ENCODE assay signal across 20 mouse cellular contexts in genomic region chr19:46313116-46313515, GRCm38 (mm10). TPM values are rescaled to one million over a fixed set of nuclear protein-coding genes. Genes with fewer than 3 reads are reported as not detected.
DNase-seq lines count a peak whose midpoint lies in the region; ATAC-seq and TF ChIP-seq lines count a peak whose summit lies in the region.
"Had no signal": no experiment of that assay in that cellular context is flagged by ENCODE, and none has a peak within 500 bp of the region (broad histone marks: within the 10 kb centered on the region; RNA-seq: fewer than 3 reads in every experiment).

No protein-coding gene starts in this region.

- H3K4me2 ChIP-seq in embryonic facial prominence, embryonic 13.5 days = no peak overlapping the region
- no peak overlapping the region for H3K4me2 ChIP-seq in stomach, postnatal 0 days (replicated peaks; ENCODE audit: low read depth)
- H3K4me2 ChIP-seq: limb, embryonic 15.5 days; neural tube, embryonic 13.5 days; stomach, embryonic 15.5 days had no signal

- peaks cover 41% of the 10 kb centered on the region for H3K36me3 ChIP-seq in embryonic facial prominence, embryonic 13.5 days
- H3K36me3 ChIP-seq in embryonic facial prominence, embryonic 10.5 days (replicated peaks) = peaks cover 27% of the 10 kb centered on the region
- H3K36me3 ChIP-seq in thymus, adult 2 months (ENCODE audit: control insufficient read depth, insufficient read depth, low read length) = peaks cover 17% of the 10 kb centered on the region; the same call in 1 of the 2 replicates
- peaks cover 27% of the 10 kb centered on the region for H3K36me3 ChIP-seq in stomach, postnatal 0 days (ENCODE audit: control insufficient read depth, insufficient read depth, low read length)

- no peak for TF ChIP-seq POLR2A in thymus, adult 2 months (IDR thresholded peaks at IDR 0.05; ENCODE audit: control insufficient read depth, extremely low read depth, insufficient read depth, low read length, poor library complexity)

- H3K4me3 ChIP-seq in embryonic facial prominence, embryonic 13.5 days = no peak overlapping the region
- H3K4me3 ChIP-seq in embryonic facial prominence, embryonic 10.5 days = no peak overlapping the region
- H3K4me3 ChIP-seq in thymus, adult 2 months (ENCODE audit: control insufficient read depth, insufficient read depth, low read length) = no peak overlapping the region
- no peak overlapping the region for H3K4me3 ChIP-seq in stomach, postnatal 0 days (ENCODE audit: low read depth, low read length)
- H3K4me3 ChIP-seq: forebrain, embryonic 10.5 days; heart, adult 2 months; layer of hippocampus, adult 2 months; limb, embryonic 15.5 days; neural tube, embryonic 13.5 days; stomach, embryonic 15.5 days had no signal

- H3K27me3 ChIP-seq in embryonic facial prominence, embryonic 13.5 days = peaks cover 77% of the 10 kb centered on the region
- H3K27me3 ChIP-seq in embryonic facial prominence, embryonic 10.5 days (replicated peaks; ENCODE audit: low read depth, poor library complexity, severe bottlenecking) = peaks cover 98% of the 10 kb centered on the region
- peaks cover 14% of the 10 kb centered on the region for H3K27me3 ChIP-seq in thymus, adult 2 months (ENCODE audit: control insufficient read depth, insufficient read depth, low read length)
- H3K27me3 ChIP-seq in stomach, postnatal 0 days (ENCODE audit: control insufficient read depth, insufficient read depth, low read length) = 0 out of 2 replicates have a peak, but pooled peaks cover 2% of the 10 kb centered on the region

- H3K27ac ChIP-seq in embryonic facial prominence, embryonic 13.5 days = no peak overlapping the region
- no peak overlapping the region for H3K27ac ChIP-seq in embryonic facial prominence, embryonic 10.5 days (replicated peaks)
- H3K27ac ChIP-seq in thymus, adult 2 months (ENCODE audit: control insufficient read depth, insufficient read depth, low read length) = no peak overlapping the region
- H3K27ac ChIP-seq in stomach, postnatal 0 days (replicated peaks) = no peak overlapping the region
- H3K27ac ChIP-seq: forebrain, embryonic 10.5 days; heart, adult 2 months; kidney, postnatal 0 days; layer of hippocampus, adult 2 months; limb, embryonic 15.5 days; neural tube, embryonic 13.5 days; stomach, embryonic 15.5 days had no signal

- peaks cover 32% of the 10 kb centered on the region for H3K4me1 ChIP-seq in embryonic facial prominence, embryonic 13.5 days
- peaks cover 39% of the 10 kb centered on the region for H3K4me1 ChIP-seq in embryonic facial prominence, embryonic 10.5 days
- H3K4me1 ChIP-seq in thymus, adult 2 months (replicated peaks; ENCODE audit: control insufficient read depth, insufficient read depth, low read length) = peaks cover 13% of the 10 kb centered on the region
- peaks cover 6% of the 10 kb centered on the region; the same call in 1 of the 2 replicates for H3K4me1 ChIP-seq in stomach, postnatal 0 days (replicated peaks; ENCODE audit: control insufficient read depth, insufficient read depth)

- DNase-seq in embryonic facial prominence, embryonic 10.5 days (ENCODE audit: low spot score) = no peak
- peak; percentile 5 for DNase-seq in layer of hippocampus, adult 11-12 months (ENCODE audit: low spot score)
- no peak for DNase-seq in layer of hippocampus, adult 8-10 months (ENCODE audit: low spot score in 2 of 2)
- DNase-seq in thymus, adult 2 months = peak; percentile 0
- DNase-seq in thymus, postnatal 0 days (ENCODE audit: low spot score) = no peak
- peak; percentile 12 for DNase-seq in stomach, postnatal 0 days (ENCODE audit: low spot score)
- DNase-seq: cerebellum, adult 2 months; gastrocnemius, postnatal 10 days; kidney, adult 11 months; midbrain, embryonic 14.5 days had no signal

- TF ChIP-seq CTCF in thymus, adult 2 months (IDR thresholded peaks at IDR 0.05; ENCODE audit: borderline replicate concordance, control insufficient read depth, extremely low read depth, insufficient read depth, low read length, poor library complexity) = no peak
- TF ChIP-seq CTCF in stomach, postnatal 0 days (IDR thresholded peaks at IDR 0.05; ENCODE audit: low read depth) = no peak

- no peaks in the 10 kb centered on the region for H3K9me3 ChIP-seq in embryonic facial prominence, embryonic 13.5 days
- H3K9me3 ChIP-seq in embryonic facial prominence, embryonic 10.5 days = no peaks in the 10 kb centered on the region
- H3K9me3 ChIP-seq in stomach, postnatal 0 days (ENCODE audit: control insufficient read depth, low read length) = no peaks in the 10 kb centered on the region
- H3K9me3 ChIP-seq: forebrain, embryonic 10.5 days; limb, embryonic 15.5 days; neural tube, embryonic 13.5 days; stomach, embryonic 15.5 days had no signal

- TF ChIP-seq EP300 in stomach, postnatal 0 days (optimal IDR thresholded peaks at IDR 0.05) = no peak

- WGBS in embryonic facial prominence, embryonic 13.5 days = 80% methylated on average over 9 of the region's 9 CpGs
- WGBS in embryonic facial prominence, embryonic 10.5 days = 88% methylated on average over 9 of the region's 9 CpGs
- 96% methylated on average over 9 of the region's 9 CpGs for WGBS in thymus, adult 2 months
- WGBS in stomach, postnatal 0 days = 86% methylated on average over 9 of the region's 9 CpGs

- no peak for ATAC-seq in embryonic facial prominence, embryonic 13.5 days (ENCODE audit: insufficient number of reproducible peaks, insufficient read depth, low FRiP score, low TSS enrichment, low read depth)
- no peak for ATAC-seq in stomach, postnatal 0 days (ENCODE audit: low FRiP score, low TSS enrichment)
- ATAC-seq: hindbrain, embryonic 16.5 days; lung, postnatal 0 days had no signal

- H3K9ac ChIP-seq in embryonic facial prominence, embryonic 13.5 days = 0 out of 2 replicates have a peak overlapping the region, but pooled peaks have one; percentile 21
- no peak overlapping the region for H3K9ac ChIP-seq in stomach, postnatal 0 days (ENCODE audit: low read length)
- H3K9ac ChIP-seq: limb, embryonic 15.5 days; neural tube, embryonic 13.5 days; stomach, embryonic 15.5 days had no signal

RNA-seq across cellular contexts. Expression of gene Nfkb2, which starts 9.0 kb away (rescaled TPM):
- 9.0 and 9.5 TPM in 2 replicates for polyA plus RNA-seq in embryonic facial prominence, embryonic 13.5 days (2015; fragmentation: Nextera tagmentation; extraction: Ambion mirVana)
- polyA plus RNA-seq in embryonic facial prominence, embryonic 10.5 days (2016; fragmentation: Nextera tagmentation; extraction: Ambion mirVana) = 5.6 and 5.7 TPM in 2 replicates
- total RNA-seq in layer of hippocampus, adult 8-10 months (2022) = 1 to 10 TPM; 2.6 to 4.2 (median 3.3) TPM
- polyA plus RNA-seq in thymus, adult 2 months (2012; rRNA removed) = 107 and 122 TPM in 2 replicates
- 29.1 and 31.3 TPM in 2 replicates for polyA plus RNA-seq in thymus, postnatal 0 days (2015; fragmentation: Nextera tagmentation; extraction: Ambion mirVana)
- polyA plus RNA-seq in stomach, postnatal 0 days (2015; fragmentation: Nextera tagmentation; extraction: Ambion mirVana) = 11.4 and 11.6 TPM in 2 replicates

RNA-seq across cellular contexts. Expression of gene Psd, which starts 13.8 kb away (rescaled TPM):
- polyA plus RNA-seq in embryonic facial prominence, embryonic 13.5 days (2015; fragmentation: Nextera tagmentation; extraction: Ambion mirVana) = 5.0 and 6.0 TPM in 2 replicates
- polyA plus RNA-seq in embryonic facial prominence, embryonic 10.5 days (2016; fragmentation: Nextera tagmentation; extraction: Ambion mirVana) = 2.5 and 3.5 TPM in 2 replicates
- 100 to 1,000 TPM; 602 to 631 (median 613) TPM for total RNA-seq in layer of hippocampus, adult 8-10 months (2022)
- polyA plus RNA-seq in thymus, adult 2 months (2012; rRNA removed) = 1.5 and 1.6 TPM in 2 replicates
- 4.6 and 5.3 TPM in 2 replicates for polyA plus RNA-seq in thymus, postnatal 0 days (2015; fragmentation: Nextera tagmentation; extraction: Ambion mirVana)
- polyA plus RNA-seq in stomach, postnatal 0 days (2015; fragmentation: Nextera tagmentation; extraction: Ambion mirVana) = 44.9 and 59.2 TPM in 2 replicates

RNA-seq across cellular contexts. Expression of gene Fbxl15, which starts 14.9 kb away (rescaled TPM):
- 15.1 and 16.5 TPM in 2 replicates for polyA plus RNA-seq in embryonic facial prominence, embryonic 13.5 days (2015; fragmentation: Nextera tagmentation; extraction: Ambion mirVana)
- 17.1 and 17.2 TPM in 2 replicates for polyA plus RNA-seq in embryonic facial prominence, embryonic 10.5 days (2016; fragmentation: Nextera tagmentation; extraction: Ambion mirVana)
- 10 to 100 TPM; 22.9 to 29.3 (median 25.8) TPM for total RNA-seq in layer of hippocampus, adult 8-10 months (2022)
- 13.5 and 15.2 TPM in 2 replicates for polyA plus RNA-seq in thymus, adult 2 months (2012; rRNA removed)
- polyA plus RNA-seq in thymus, postnatal 0 days (2015; fragmentation: Nextera tagmentation; extraction: Ambion mirVana) = 8.3 and 9.1 TPM in 2 replicates
- polyA plus RNA-seq in stomach, postnatal 0 days (2015; fragmentation: Nextera tagmentation; extraction: Ambion mirVana) = 13.2 and 14.8 TPM in 2 replicates

RNA-seq across cellular contexts. Expression of gene Cuedc2, which starts 25.4 kb away (rescaled TPM):
- 177 and 188 TPM in 2 replicates for polyA plus RNA-seq in embryonic facial prominence, embryonic 13.5 days (2015; fragmentation: Nextera tagmentation; extraction: Ambion mirVana)
- polyA plus RNA-seq in embryonic facial prominence, embryonic 10.5 days (2016; fragmentation: Nextera tagmentation; extraction: Ambion mirVana) = 204 and 208 TPM in 2 replicates
- total RNA-seq in layer of hippocampus, adult 8-10 months (2022) = 100 to 1,000 TPM; 158 to 175 (median 166) TPM
- 85.4 and 105 TPM in 2 replicates for polyA plus RNA-seq in thymus, adult 2 months (2012; rRNA removed)
- 152 and 155 TPM in 2 replicates for polyA plus RNA-seq in thymus, postnatal 0 days (2015; fragmentation: Nextera tagmentation; extraction: Ambion mirVana)
- 75.3 and 77.5 TPM in 2 replicates for polyA plus RNA-seq in stomach, postnatal 0 days (2015; fragmentation: Nextera tagmentation; extraction: Ambion mirVana)

RNA-seq across cellular contexts. Expression of gene Mfsd13a, which starts 27.8 kb away (rescaled TPM):
- polyA plus RNA-seq in embryonic facial prominence, embryonic 13.5 days (2015; fragmentation: Nextera tagmentation; extraction: Ambion mirVana) = 3.3 and 4.3 TPM in 2 replicates
- polyA plus RNA-seq in embryonic facial prominence, embryonic 10.5 days (2016; fragmentation: Nextera tagmentation; extraction: Ambion mirVana) = 8.0 and 8.4 TPM in 2 replicates
- 10 to 100 TPM; 28.3 to 30.7 (median 30.3) TPM for total RNA-seq in layer of hippocampus, adult 8-10 months (2022)
- 16.8 and 20.6 TPM in 2 replicates for polyA plus RNA-seq in thymus, adult 2 months (2012; rRNA removed)
- 7.5 and 8.1 TPM in 2 replicates for polyA plus RNA-seq in thymus, postnatal 0 days (2015; fragmentation: Nextera tagmentation; extraction: Ambion mirVana)
- 5.3 and 7.7 TPM in 2 replicates for polyA plus RNA-seq in stomach, postnatal 0 days (2015; fragmentation: Nextera tagmentation; extraction: Ambion mirVana)

Comparison
In these comparisons a context has a peak if more than half of its experiments do, and no peak if none do; other contexts are left out.
1. DNase-seq: peak in layer of hippocampus, adult 11-12 months (single experiment), thymus, adult 2 months (single experiment) and stomach, postnatal 0 days (single experiment); none in embryonic facial prominence, embryonic 10.5 days (single experiment), layer of hippocampus, adult 8-10 months (0 of 2) and thymus, postnatal 0 days (single experiment).